Mouse (Mus musculus): ENCODE data around the gene 4930583I09Rik.

4930583I09Rik gene

GRCm38 (mm10) chr17:64792623-64793022 is 43.2 kb downstream of the 4930583I09Rik start:
- DNase-seq = no peak

DNA sequence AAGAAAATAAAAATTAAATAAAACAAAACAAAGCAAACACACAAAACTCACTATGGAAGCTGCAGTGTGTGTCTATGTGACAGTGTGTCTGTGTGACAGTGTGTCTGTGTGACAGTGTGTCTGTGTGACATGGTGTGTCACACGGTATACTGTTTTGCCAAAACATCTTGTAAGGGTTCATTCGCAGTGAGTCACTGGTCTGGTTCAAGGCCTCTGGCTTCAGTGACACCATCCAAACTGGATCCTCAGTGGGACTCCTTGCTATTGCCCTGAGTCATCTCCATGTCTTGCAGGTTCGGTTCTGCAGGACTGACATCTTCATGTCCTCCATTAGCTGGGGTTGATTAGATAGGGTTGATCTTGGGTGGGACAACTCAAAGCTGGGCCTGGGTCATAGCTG is 43.8 kb downstream of the 4930583I09Rik start:
- DNase-seq = no peak

DNA sequence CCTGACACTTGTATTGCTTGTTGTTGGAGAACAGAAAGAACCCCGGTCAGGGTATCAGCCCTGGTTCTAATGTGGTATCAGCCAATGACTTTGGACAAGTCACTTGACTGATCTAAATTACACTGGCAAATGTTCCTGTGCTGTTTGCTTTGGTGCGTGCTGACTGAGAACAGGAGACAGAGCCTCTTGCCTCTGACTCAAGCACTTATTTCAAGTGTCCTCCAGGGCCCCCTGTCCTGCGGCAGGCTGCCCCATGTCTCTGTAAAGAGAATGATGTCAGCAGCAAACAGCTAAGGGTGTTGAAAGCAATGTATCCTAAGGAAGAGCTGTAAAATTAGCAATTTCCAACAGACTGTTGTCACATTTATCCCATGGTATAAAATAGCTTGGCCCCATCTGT is 46.7 kb downstream of the 4930583I09Rik start:
- DNase-seq = no peak

DNA sequence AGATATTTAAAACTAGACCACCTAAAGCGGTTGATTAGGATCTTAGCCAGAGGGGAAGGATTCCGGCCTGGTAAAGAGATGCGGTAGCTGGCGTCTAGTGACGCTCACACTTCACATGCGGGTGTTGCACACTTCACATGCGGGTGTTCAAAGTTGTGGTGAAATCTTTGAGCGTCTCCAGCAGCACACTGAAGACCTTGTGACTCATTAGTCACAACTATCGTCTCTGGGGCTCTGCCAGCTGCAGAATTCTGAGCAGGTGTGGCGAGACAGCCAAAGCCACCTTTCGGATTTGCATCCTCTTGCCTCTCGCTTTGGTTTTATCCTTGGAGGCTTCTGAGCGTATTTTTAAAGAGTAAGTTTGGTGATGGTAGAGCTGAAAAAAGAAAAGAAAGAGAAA is 47.6 kb downstream of the 4930583I09Rik start:
- no peak for DNase-seq

DNA sequence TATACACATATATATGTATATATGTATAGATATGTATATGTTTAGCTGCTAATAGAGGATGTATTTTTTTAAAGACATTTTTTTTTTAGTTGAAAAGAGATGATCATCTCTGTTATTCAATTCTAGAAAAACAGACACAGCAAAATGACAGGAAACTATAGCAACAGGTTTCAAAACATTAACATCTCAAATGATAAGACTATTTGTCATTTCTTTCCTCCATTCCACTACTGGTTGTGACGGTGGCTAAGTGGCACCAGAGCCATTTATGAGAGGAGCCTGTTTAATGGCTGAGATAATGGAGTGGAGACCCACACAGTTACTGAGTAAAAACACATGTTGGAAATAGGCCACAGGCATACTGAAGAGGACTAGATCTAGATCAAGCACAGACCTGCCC is 49.9 kb downstream of the 4930583I09Rik start:
- no peak for DNase-seq
